Mouse (Mus musculus) forebrain, embryonic 15.5 days (tissue): ENCODE data around the gene Cnp. TPM values are rescaled to one million over a fixed set of nuclear protein-coding genes. Genes with fewer than 3 reads are reported as not detected.
"Not testable (repeated sequence)": the region's sequence is repeated elsewhere in the genome, so short reads cannot be mapped to it uniquely, and the experiment has no call there.

ENCODE experiments used
- ATAC-seq: fragments of 200-750 bp; cut with Nextera tagmentation; replicated peaks from 2 replicates; pipeline ENCODE4 v1.8.0; 2017; ENCODE audit warnings: mild to moderate bottlenecking, moderate TSS enrichment, moderate library complexity
- H3K27ac ChIP-seq: fragments of 300-500 bp; sonication (generic); replicated peaks from 2 replicates; pipeline ENCODE4 v1.5.1; 2015; ENCODE audit warnings: mild to moderate bottlenecking, inconsistent platforms
- H3K27me3 ChIP-seq: fragments of 300-500 bp; sonication (generic); 2 replicates; pipeline ENCODE4 v1.6.1; 2015; ENCODE audit warnings: inconsistent platforms
- H3K36me3 ChIP-seq: fragments of 300-500 bp; sonication (generic); 2 replicates; pipeline ENCODE4 v1.6.1; 2015; ENCODE audit warnings: mild to moderate bottlenecking, inconsistent platforms
- H3K4me1 ChIP-seq: fragments of 300-500 bp; sonication (generic); 2 replicates; pipeline ENCODE4 v1.6.1; 2015; ENCODE audit warnings: inconsistent platforms
- H3K4me2 ChIP-seq: fragments of 300-500 bp; sonication (generic); replicated peaks from 2 replicates; pipeline ENCODE4 v1.6.1; 2015; ENCODE audit warnings: mild to moderate bottlenecking, inconsistent platforms
- H3K4me3 ChIP-seq: fragments of 300-500 bp; sonication (generic); 2 replicates; pipeline ENCODE4 v1.5.1; 2015; ENCODE audit warnings: mild to moderate bottlenecking, inconsistent platforms
- H3K9ac ChIP-seq: fragments of 300-500 bp; sonication (generic); replicated peaks from 2 replicates; pipeline ENCODE4 v1.6.1; 2015; ENCODE audit warnings: mild to moderate bottlenecking, inconsistent platforms
- H3K9me3 ChIP-seq: fragments of 300-500 bp; sonication (generic); 2 replicates; pipeline ENCODE4 v1.6.1; 2016; ENCODE audit warnings: inconsistent platforms
- WGBS: fragments of 180-500 bp; shearing (Covaris S2); methylation state at CpG from one replicate; pipeline ENCODE4 v1.1.7; 2015; ENCODE audit warnings: mixed read lengths; 5-methylcytosine and 5-hydroxymethylcytosine counted together
- polyA plus RNA-seq: library from polyadenylated mRNA; unstranded; fragments of >200 nt; fragmentation: Nextera tagmentation; extraction: Ambion mirVana; gene quantifications from 2 replicates; pipeline ENCODE4 v1.2.1, GENCODE M21; 2015

Gene Cnp
- 23.4 and 26.9 TPM in 2 replicates for polyA plus RNA-seq

GRCm38 (mm10) chr11:100574708-100575483 is at the start of gene Cnp:
Gene Cnp, plus strand, starts transcription at chr11:100574904.
- peak within 1 kb of the TSS; percentile 64 for H3K4me3 ChIP-seq
- peaks cover 24% of the 10 kb centered on the region for H3K4me1 ChIP-seq
- H3K9me3 ChIP-seq: no peaks in the 10 kb centered on the region
- ATAC-seq: peak; percentile 68
- WGBS: 3% methylated on average over 47 of the region's 47 CpGs
- peaks cover 9% of the 10 kb centered on the region for H3K36me3 ChIP-seq
- H3K27me3 ChIP-seq: no peaks in the 10 kb centered on the region
- peak within 1 kb of the TSS; percentile 61 for H3K9ac ChIP-seq
- peak within 1 kb of the TSS; percentile 74 for H3K4me2 ChIP-seq
- H3K27ac ChIP-seq: 0 out of 2 replicates have a peak within 1 kb of the TSS, but pooled peaks have one; percentile 45

GRCm38 (mm10) chr11:100524987-100525630 is 49.6 kb upstream of the Cnp start:
- 56% methylated on average over 11 of the region's 11 CpGs for WGBS
- Histone ChIP-seq H3K4me2 (peak overlapping the region; percentile 64), H3K27ac (no peak overlapping the region), H3K4me3 (peak overlapping the region; percentile 93), H3K9ac (0 out of 2 replicates have a peak overlapping the region, but pooled peaks have one; percentile 91), H3K27me3 (no peaks in the 10 kb centered on the region), H3K9me3 (no peaks in the 10 kb centered on the region), H3K36me3 (peaks cover 38% of the 10 kb centered on the region), H3K4me1 (peaks cover 38% of the 10 kb centered on the region)
- ATAC-seq: no peak

GRCm38 (mm10) chr11:100526052-100526816 is 48.5 kb upstream of the Cnp start:
- peak overlapping the region; percentile 64 for H3K4me2 ChIP-seq
- no peaks in the 10 kb centered on the region for H3K9me3 ChIP-seq
- peaks cover 27% of the 10 kb centered on the region for H3K36me3 ChIP-seq
- no peaks in the 10 kb centered on the region for H3K27me3 ChIP-seq
- ATAC-seq: no peak
- peak overlapping the region; percentile 91 for H3K9ac ChIP-seq
- H3K4me1 ChIP-seq: peaks cover 38% of the 10 kb centered on the region
- 3% methylated on average over 15 of the region's 15 CpGs for WGBS
- no peak overlapping the region; the same call in 1 of the 2 replicates for H3K27ac ChIP-seq
- H3K4me3 ChIP-seq: peak overlapping the region; percentile 93

DNA sequence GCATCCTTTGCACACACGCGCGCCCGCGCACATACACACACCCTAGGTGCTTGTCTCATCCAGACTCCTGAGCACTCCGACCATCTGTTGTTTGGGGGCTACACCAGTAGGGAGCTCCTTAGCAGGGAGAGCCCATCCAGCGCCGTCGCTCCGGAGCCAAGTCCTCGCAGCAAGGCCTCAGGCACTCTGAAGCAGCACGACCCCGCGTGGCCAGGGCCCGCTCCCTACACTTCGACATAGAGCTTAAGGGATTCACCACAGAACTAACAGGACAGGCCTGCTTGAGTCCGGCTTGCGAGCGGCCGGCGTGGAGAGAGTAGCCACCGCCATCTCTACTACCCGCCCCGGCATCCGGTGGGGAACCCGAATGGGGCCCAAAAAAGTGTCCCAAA is 47.6 kb upstream of the Cnp start:
- H3K9me3 ChIP-seq: no peaks in the 10 kb centered on the region
- H3K27ac ChIP-seq: peak overlapping the region; percentile 96
- peak overlapping the region; percentile 64 for H3K4me2 ChIP-seq
- H3K4me3 ChIP-seq: peak overlapping the region; percentile 93
- H3K4me1 ChIP-seq: peaks cover 38% of the 10 kb centered on the region
- peak; percentile 51 for ATAC-seq
- peaks cover 19% of the 10 kb centered on the region for H3K36me3 ChIP-seq
- H3K9ac ChIP-seq: peak overlapping the region; percentile 91
- under 1% methylated on average over 26 of the region's 26 CpGs for WGBS
- no peaks in the 10 kb centered on the region for H3K27me3 ChIP-seq

DNA sequence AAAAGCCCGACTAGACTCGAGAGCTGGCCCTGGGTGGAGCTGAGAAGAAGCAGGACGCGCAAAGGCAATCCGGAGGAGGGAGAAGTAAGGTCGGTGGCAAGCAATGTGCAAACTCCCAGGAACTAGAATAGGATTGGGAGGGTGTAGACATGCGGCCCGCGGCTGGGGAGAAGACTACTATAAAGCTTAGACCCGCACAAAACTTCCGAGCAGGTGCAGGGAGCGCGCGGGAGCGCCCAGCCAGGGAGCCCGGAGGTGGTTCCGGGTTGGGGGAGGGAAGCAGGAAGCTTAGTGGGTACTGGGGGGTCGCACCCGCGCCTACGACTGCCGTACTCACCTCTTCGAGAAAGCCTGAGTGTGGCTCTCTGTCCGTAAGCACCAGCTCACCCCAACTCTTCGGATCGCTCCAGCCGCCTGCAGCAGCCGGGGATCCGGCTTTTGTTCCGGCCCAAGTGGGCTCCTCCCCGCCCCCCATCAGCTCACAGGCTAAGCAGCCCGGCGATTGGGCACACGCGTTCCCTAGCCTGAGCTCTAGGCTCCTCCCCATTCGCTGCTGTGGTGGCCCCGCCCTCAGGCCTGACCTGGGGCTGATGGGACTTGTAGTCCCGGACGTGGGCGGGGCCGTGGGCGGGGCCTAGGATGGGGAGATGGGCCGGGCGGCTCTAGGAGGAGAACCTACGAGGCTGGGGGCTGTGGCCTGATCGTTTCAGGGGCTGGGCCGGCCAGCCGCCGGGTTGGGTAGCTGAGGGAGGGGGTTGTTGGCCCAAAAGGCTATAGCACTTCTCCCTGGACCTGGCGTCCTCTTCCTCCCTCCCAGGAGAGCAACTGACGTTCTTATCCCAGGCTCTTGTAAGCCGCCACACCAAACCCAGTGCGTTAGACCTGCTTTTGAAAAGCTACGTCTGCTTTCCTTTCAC is 47.0 kb upstream of the Cnp start, which contains the start of gene Acly:
TSS of gene Acly (minus strand) at position 543 of the 917 bp plus-strand sequence.
- Histone ChIP-seq H3K4me2 (peak within 1 kb of the TSS; percentile 64), H3K27ac (peak within 1 kb of the TSS; percentile 96), H3K4me3 (peak within 1 kb of the TSS; percentile 93), H3K9ac (peak within 1 kb of the TSS; percentile 91), H3K27me3 (no peaks in the 10 kb centered on the region), H3K9me3 (no peaks in the 10 kb centered on the region), H3K36me3 (peaks cover 12% of the 10 kb centered on the region), H3K4me1 (peaks cover 38% of the 10 kb centered on the region)
- ATAC-seq: peak; percentile 98
- WGBS: under 1% methylated on average over 54 of the region's 54 CpGs

GRCm38 (mm10) chr11:100528375-100529165 is 46.1 kb upstream of the Cnp start:
- Histone ChIP-seq H3K27ac (peak overlapping the region; percentile 76), H3K36me3 (peaks cover 3% of the 10 kb centered on the region), H3K9ac (peak overlapping the region; percentile 59), H3K4me1 (peaks cover 38% of the 10 kb centered on the region), H3K4me2 (peak overlapping the region; percentile 64), H3K4me3 (peak overlapping the region; percentile 93), H3K9me3 (no peaks in the 10 kb centered on the region), H3K27me3 (no peaks in the 10 kb centered on the region)
- ATAC-seq: no peak
- WGBS: 28% methylated on average over 19 of the region's 19 CpGs

DNA sequence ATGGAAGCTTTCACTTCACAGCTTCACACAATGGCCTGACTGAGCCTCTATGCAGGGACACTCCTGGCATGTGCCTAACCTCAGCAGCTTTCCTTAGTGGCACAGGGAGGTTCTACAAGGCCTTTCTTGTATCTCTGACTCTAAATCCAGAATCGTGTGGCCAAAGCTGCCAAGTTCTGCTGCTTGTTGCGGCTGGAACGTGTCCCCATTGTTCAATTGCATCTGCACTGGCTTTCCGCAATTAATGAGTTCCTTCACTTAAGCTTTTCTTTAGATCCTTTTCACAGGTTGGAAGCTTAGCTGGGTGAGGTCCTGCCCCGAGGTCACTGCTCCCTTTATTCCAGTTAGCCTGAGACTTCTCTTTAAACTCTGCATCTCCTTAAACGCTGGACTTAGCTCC is 40.8 kb upstream of the Cnp start:
- Histone ChIP-seq H3K27me3 (no peaks in the 10 kb centered on the region), H3K27ac (no peak overlapping the region), H3K36me3 (no peaks in the 10 kb centered on the region), H3K4me2 (no peak overlapping the region), H3K4me1 (no peaks in the 10 kb centered on the region), H3K9ac (no peak overlapping the region), H3K9me3 (no peaks in the 10 kb centered on the region), H3K4me3 (no peak overlapping the region)
- ATAC-seq: no peak
- WGBS: 11% methylated on average over 6 of the region's 6 CpGs

GRCm38 (mm10) chr11:100534411-100534810 is 40.3 kb upstream of the Cnp start:
- not testable (repeated sequence) for H3K27ac ChIP-seq, H3K9ac ChIP-seq, ATAC-seq, H3K4me2 ChIP-seq, H3K4me3 ChIP-seq, H3K4me1 ChIP-seq, H3K27me3 ChIP-seq, H3K9me3 ChIP-seq, H3K36me3 ChIP-seq
- 71% methylated on average over 2 of the region's 2 CpGs for WGBS

DNA sequence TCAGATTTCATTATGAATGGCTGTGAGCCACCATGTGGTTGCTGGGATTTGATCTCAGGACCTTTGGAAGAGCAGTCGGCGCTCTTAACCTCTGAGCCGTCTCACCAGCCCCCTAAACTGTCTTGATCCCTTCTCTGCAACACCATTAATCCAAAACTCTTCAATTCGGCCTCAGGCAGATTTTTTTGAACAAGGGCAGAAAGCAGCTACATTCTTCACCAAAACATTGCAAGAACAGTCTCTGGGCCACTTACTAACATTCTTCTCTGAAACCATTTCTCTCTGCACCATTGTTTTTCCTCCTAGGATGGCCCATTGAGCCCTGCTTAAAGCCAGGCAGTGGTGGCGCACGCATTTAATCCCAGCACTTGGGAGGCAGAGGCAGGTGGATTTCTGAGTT is 39.9 kb upstream of the Cnp start:
- H3K27ac ChIP-seq, H3K9me3 ChIP-seq, H3K4me1 ChIP-seq, H3K9ac ChIP-seq, H3K4me2 ChIP-seq, H3K4me3 ChIP-seq, ATAC-seq, H3K27me3 ChIP-seq, H3K36me3 ChIP-seq: not testable (repeated sequence)
- 86% methylated on average over 6 of the region's 6 CpGs for WGBS

DNA sequence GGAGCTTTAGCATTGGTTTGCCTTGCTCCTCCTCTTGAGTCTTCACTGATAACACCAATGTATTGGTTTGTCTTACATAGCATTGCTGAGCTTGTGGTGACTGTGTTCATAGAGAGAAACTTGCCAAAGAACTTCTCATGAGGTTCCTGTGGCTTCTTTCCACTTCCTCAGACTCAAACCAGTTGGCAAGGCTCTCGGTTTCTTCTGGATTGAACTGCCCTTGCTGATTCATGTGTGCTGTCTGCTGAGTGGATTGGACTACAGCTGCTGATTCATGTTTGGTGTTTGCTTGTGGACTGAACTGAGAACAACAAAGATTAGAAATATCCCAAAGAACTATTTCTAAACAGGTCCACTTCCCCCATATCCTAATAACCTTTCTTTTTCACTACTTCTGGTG is 38.7 kb upstream of the Cnp start:
- no peak overlapping the region for H3K9ac ChIP-seq
- no peaks in the 10 kb centered on the region for H3K27me3 ChIP-seq
- no peak overlapping the region for H3K4me2 ChIP-seq
- no peaks in the 10 kb centered on the region for H3K36me3 ChIP-seq
- H3K4me3 ChIP-seq: no peak overlapping the region
- H3K9me3 ChIP-seq: no peaks in the 10 kb centered on the region
- H3K27ac ChIP-seq: no peak overlapping the region
- 85% methylated on average over 1 of the region's 1 CpGs for WGBS
- no peaks in the 10 kb centered on the region for H3K4me1 ChIP-seq
- no peak for ATAC-seq

- H3K27ac ChIP-seq: no peak overlapping the region
- no peak overlapping the region for H3K9ac ChIP-seq
- no peaks in the 10 kb centered on the region for H3K9me3 ChIP-seq
- no peaks in the 10 kb centered on the region for H3K27me3 ChIP-seq
- H3K36me3 ChIP-seq: no peaks in the 10 kb centered on the region
- H3K4me3 ChIP-seq: no peak overlapping the region
- ATAC-seq: no peak
- H3K4me2 ChIP-seq: no peak overlapping the region
- no peaks in the 10 kb centered on the region for H3K4me1 ChIP-seq
These were observed 38.2 kb upstream of the Cnp start for GRCm38 (mm10) chr11:100536466-100536865.
